Mouse (Mus musculus) stomach, embryonic 15.5 days (tissue): ENCODE measurements around the gene Sulf2. TPM values are rescaled to one million over a fixed set of nuclear protein-coding genes. Genes with fewer than 3 reads are reported as not detected.

Experiments
- ATAC-seq: fragments of 200-750 bp; cut with Nextera tagmentation; 2 replicates; pipeline ENCODE4 v1.8.0; 2017; ENCODE audit warnings: low read depth, moderate number of reproducible peaks, moderate TSS enrichment; ENCODE audit not compliant: insufficient read depth, low FRiP score
- H3K27ac ChIP-seq: fragments of 300-500 bp; sonication (generic); 2 replicates; pipeline ENCODE4 v1.5.1; 2015; ENCODE audit warnings: mild to moderate bottlenecking, inconsistent platforms
- H3K27me3 ChIP-seq: fragments of 300-500 bp; sonication (generic); replicated peaks from 2 replicates; pipeline ENCODE4 v1.6.1; 2015; ENCODE audit warnings: inconsistent platforms
- H3K36me3 ChIP-seq: fragments of 300-500 bp; sonication (generic); 2 replicates; pipeline ENCODE4 v1.6.1; 2015; ENCODE audit warnings: inconsistent platforms
- H3K4me1 ChIP-seq: fragments of 300-500 bp; sonication (generic); 2 replicates; pipeline ENCODE4 v1.6.1; 2015; ENCODE audit warnings: inconsistent platforms
- H3K4me2 ChIP-seq: fragments of 300-500 bp; sonication (generic); 2 replicates; pipeline ENCODE4 v1.6.1; 2015; ENCODE audit warnings: mild to moderate bottlenecking, inconsistent platforms
- H3K4me3 ChIP-seq: fragments of 300-500 bp; sonication (generic); replicated peaks from 2 replicates; pipeline ENCODE4 v1.5.1; 2015; ENCODE audit warnings: inconsistent platforms
- H3K9ac ChIP-seq: fragments of 300-500 bp; sonication (generic); 2 replicates; pipeline ENCODE4 v1.6.1; 2015; ENCODE audit warnings: inconsistent platforms
- H3K9me3 ChIP-seq: fragments of 300-500 bp; sonication (generic); 2 replicates; pipeline ENCODE4 v1.6.1; 2016; ENCODE audit warnings: inconsistent platforms
- WGBS: fragments of 180-500 bp; shearing (Covaris S2); methylation state at CpG from one replicate; pipeline ENCODE4 v1.1.7; 2015; 5-methylcytosine and 5-hydroxymethylcytosine counted together
- polyA plus RNA-seq: library from polyadenylated mRNA; unstranded; fragments of >200 nt; fragmentation: Nextera tagmentation; extraction: Ambion mirVana; gene quantifications from 2 replicates; pipeline ENCODE4 v1.2.1, GENCODE M21; 2015

Sulf2 gene
- polyA plus RNA-seq, 1 experiment from 2014 or later, result 121 TPM

- Histone ChIP-seq H3K4me2 (no peak overlapping the region), H3K9me3 (no peaks in the 10 kb centered on the region), H3K9ac (no peak overlapping the region), H3K4me3 (no peak overlapping the region), H3K36me3 (0 out of 2 replicates have a peak, but pooled peaks cover 2% of the 10 kb centered on the region), H3K4me1 (0 out of 2 replicates have a peak, but pooled peaks cover 3% of the 10 kb centered on the region), H3K27ac (no peak overlapping the region; the same call in 1 of the 2 replicates), H3K27me3 (no peaks in the 10 kb centered on the region)
- peak; percentile 13; the same call in 1 of the 2 replicates for ATAC-seq
- WGBS, result 63% methylated on average over 13 of the region's 13 CpGs
Observed at GRCm38 (mm10) chr2:166125492-166126252, 29.8 kb downstream of the Sulf2 start.

GRCm38 (mm10) chr2:166125033-166125432 is 30.4 kb downstream of the Sulf2 start:
- Histone ChIP-seq H3K9me3 (no peaks in the 10 kb centered on the region), H3K4me2 (no peak overlapping the region), H3K4me3 (no peak overlapping the region), H3K4me1 (0 out of 2 replicates have a peak, but pooled peaks cover 3% of the 10 kb centered on the region), H3K27me3 (no peaks in the 10 kb centered on the region), H3K9ac (no peak overlapping the region), H3K36me3 (no peaks in the 10 kb centered on the region), H3K27ac (no peak overlapping the region)
- 52% methylated on average over 1 of the region's 2 CpGs for WGBS
- 0 out of 2 replicates have a peak, but pooled peaks have one; percentile 32 for ATAC-seq

GRCm38 (mm10) chr2:166122781-166123180 is 32.7 kb downstream of the Sulf2 start:
- Histone ChIP-seq H3K36me3 (no peaks in the 10 kb centered on the region), H3K4me1 (0 out of 2 replicates have a peak, but pooled peaks cover 3% of the 10 kb centered on the region), H3K9ac (no peak overlapping the region), H3K4me2 (no peak overlapping the region), H3K27me3 (no peaks in the 10 kb centered on the region), H3K9me3 (no peaks in the 10 kb centered on the region), H3K27ac (no peak overlapping the region; the same call in 1 of the 2 replicates), H3K4me3 (no peak overlapping the region)
- ATAC-seq, result no peak
- 67% methylated on average over 6 of the region's 6 CpGs for WGBS

GRCm38 (mm10) chr2:166121681-166122355 is 33.6 kb downstream of the Sulf2 start:
- no peak overlapping the region for H3K4me3 ChIP-seq
- H3K9me3 ChIP-seq, result no peaks in the 10 kb centered on the region
- no peak overlapping the region for H3K4me2 ChIP-seq
- no peaks in the 10 kb centered on the region for H3K36me3 ChIP-seq
- no peak overlapping the region for H3K9ac ChIP-seq
- ATAC-seq, result no peak
- WGBS, result 76% methylated on average over 14 of the region's 14 CpGs
- H3K4me1 ChIP-seq, result 0 out of 2 replicates have a peak, but pooled peaks cover 3% of the 10 kb centered on the region
- H3K27ac ChIP-seq, result no peak overlapping the region; the same call in 1 of the 2 replicates
- H3K27me3 ChIP-seq, result no peaks in the 10 kb centered on the region

GRCm38 (mm10) chr2:166119992-166120391 is 35.5 kb downstream of the Sulf2 start:
- H3K4me3 ChIP-seq, result no peak overlapping the region
- no peak overlapping the region for H3K27ac ChIP-seq
- ATAC-seq, result no peak
- H3K27me3 ChIP-seq, result no peaks in the 10 kb centered on the region
- WGBS, result 78% methylated on average over 2 of the region's 2 CpGs
- H3K9me3 ChIP-seq, result no peaks in the 10 kb centered on the region
- peaks cover 7% of the 10 kb centered on the region; the same call in 1 of the 2 replicates for H3K36me3 ChIP-seq
- H3K4me1 ChIP-seq, result 0 out of 2 replicates have a peak, but pooled peaks cover 3% of the 10 kb centered on the region
- H3K4me2 ChIP-seq, result no peak overlapping the region
- H3K9ac ChIP-seq, result no peak overlapping the region

- Histone ChIP-seq H3K27me3 (no peaks in the 10 kb centered on the region), H3K36me3 (peaks cover 12% of the 10 kb centered on the region; the same call in 1 of the 2 replicates), H3K4me1 (0 out of 2 replicates have a peak, but pooled peaks cover 3% of the 10 kb centered on the region), H3K9ac (no peak overlapping the region), H3K4me3 (no peak overlapping the region), H3K4me2 (no peak overlapping the region), H3K27ac (no peak overlapping the region), H3K9me3 (no peaks in the 10 kb centered on the region)
- 87% methylated on average over 16 of the region's 16 CpGs for WGBS
- ATAC-seq, result no peak
Observed at GRCm38 (mm10) chr2:166116704-166117103, 38.8 kb downstream of the Sulf2 start.

GRCm38 (mm10) chr2:166116278-166116608 is 39.2 kb downstream of the Sulf2 start:
- 86% methylated on average over 7 of the region's 7 CpGs for WGBS
- H3K9ac ChIP-seq, result no peak overlapping the region
- no peak overlapping the region for H3K4me3 ChIP-seq
- no peaks in the 10 kb centered on the region for H3K27me3 ChIP-seq
- H3K9me3 ChIP-seq, result no peaks in the 10 kb centered on the region
- H3K36me3 ChIP-seq, result peaks cover 12% of the 10 kb centered on the region; the same call in 1 of the 2 replicates
- 0 out of 2 replicates have a peak, but pooled peaks cover 3% of the 10 kb centered on the region for H3K4me1 ChIP-seq
- no peak for ATAC-seq
- H3K4me2 ChIP-seq, result no peak overlapping the region
- H3K27ac ChIP-seq, result no peak overlapping the region

GRCm38 (mm10) chr2:166115571-166116277 is 39.7 kb downstream of the Sulf2 start:
- ATAC-seq, result peak; percentile 37
- no peak overlapping the region for H3K4me3 ChIP-seq
- peaks cover 12% of the 10 kb centered on the region; the same call in 1 of the 2 replicates for H3K36me3 ChIP-seq
- no peaks in the 10 kb centered on the region for H3K27me3 ChIP-seq
- no peak overlapping the region for H3K9ac ChIP-seq
- no peak overlapping the region for H3K4me2 ChIP-seq
- 77% methylated on average over 15 of the region's 15 CpGs for WGBS
- 0 out of 2 replicates have a peak, but pooled peaks cover 4% of the 10 kb centered on the region for H3K4me1 ChIP-seq
- H3K27ac ChIP-seq, result no peak overlapping the region
- H3K9me3 ChIP-seq, result no peaks in the 10 kb centered on the region

- H3K27ac ChIP-seq, result no peak overlapping the region
- no peak for ATAC-seq
- no peak overlapping the region for H3K4me3 ChIP-seq
- H3K4me2 ChIP-seq, result no peak overlapping the region
- H3K27me3 ChIP-seq, result no peaks in the 10 kb centered on the region
- peaks cover 11% of the 10 kb centered on the region for H3K4me1 ChIP-seq
- WGBS, result 90% methylated on average over 11 of the region's 11 CpGs
- H3K9me3 ChIP-seq, result no peaks in the 10 kb centered on the region
- peaks cover 12% of the 10 kb centered on the region; the same call in 1 of the 2 replicates for H3K36me3 ChIP-seq
- no peak overlapping the region for H3K9ac ChIP-seq
Observed at GRCm38 (mm10) chr2:166112986-166113385, 42.5 kb downstream of the Sulf2 start.

GRCm38 (mm10) chr2:166111831-166112250 is 43.6 kb downstream of the Sulf2 start:
- H3K36me3 ChIP-seq, result peaks cover 12% of the 10 kb centered on the region; the same call in 1 of the 2 replicates
- peaks cover 11% of the 10 kb centered on the region for H3K4me1 ChIP-seq
- no peak overlapping the region for H3K9ac ChIP-seq
- H3K4me2 ChIP-seq, result no peak overlapping the region
- H3K27me3 ChIP-seq, result no peaks in the 10 kb centered on the region
- H3K27ac ChIP-seq, result no peak overlapping the region
- H3K9me3 ChIP-seq, result no peaks in the 10 kb centered on the region
- no peak for ATAC-seq
- 63% methylated on average over 10 of the region's 10 CpGs for WGBS
- H3K4me3 ChIP-seq, result no peak overlapping the region

GRCm38 (mm10) chr2:166111238-166111637 is 44.2 kb downstream of the Sulf2 start:
- Histone ChIP-seq H3K4me1 (peaks cover 11% of the 10 kb centered on the region), H3K27me3 (no peaks in the 10 kb centered on the region), H3K36me3 (peaks cover 12% of the 10 kb centered on the region; the same call in 1 of the 2 replicates), H3K9me3 (no peaks in the 10 kb centered on the region), H3K27ac (no peak overlapping the region), H3K9ac (no peak overlapping the region), H3K4me2 (no peak overlapping the region), H3K4me3 (no peak overlapping the region)
- no peak for ATAC-seq
- WGBS, result 88% methylated on average over 2 of the region's 2 CpGs
